Mouse (Mus musculus): ENCODE measurements around the gene Pvalb. TPM values are rescaled to one million over a fixed set of nuclear protein-coding genes. Genes with fewer than 3 reads are reported as not detected.

The Pvalb gene
- polyA plus RNA-seq, 1 experiment from 2014 or later: not detected

GRCm38 (mm10) chr15:78172256-78172898 is 33.8 kb downstream of the Pvalb start:
- Histone ChIP-seq H3K36me3 (no peaks in the 10 kb centered on the region), H3K4me3 (peak overlapping the region; percentile 78), H3K27ac (no peak overlapping the region), H3K4me1 (peaks cover 36% of the 10 kb centered on the region), H3K9me3 (replicated peaks) (no peaks in the 10 kb centered on the region), H3K9ac (peak overlapping the region; percentile 81; the same call in 1 of the 2 replicates), H3K27me3 (replicated peaks) (peaks cover 3% of the 10 kb centered on the region), H3K4me2 (peak overlapping the region; percentile 98)
- WGBS (ENCODE audit: insufficient replicate concordance): 65% methylated on average over 11 of the region's 11 CpGs
- ATAC-seq: no peak

- no peak for ATAC-seq
- H3K4me3 ChIP-seq: no peak overlapping the region
- H3K9ac ChIP-seq: no peak overlapping the region
- WGBS (ENCODE audit: insufficient replicate concordance): 83% methylated on average over 10 of the region's 10 CpGs
- no peaks in the 10 kb centered on the region for H3K9me3 ChIP-seq (replicated peaks)
- no peak overlapping the region for H3K27ac ChIP-seq
- H3K4me1 ChIP-seq: peaks cover 36% of the 10 kb centered on the region
- no peaks in the 10 kb centered on the region for H3K27me3 ChIP-seq (replicated peaks)
- H3K36me3 ChIP-seq: no peaks in the 10 kb centered on the region
- 0 out of 2 replicates have a peak overlapping the region, but pooled peaks have one; percentile 98 for H3K4me2 ChIP-seq
Observed at GRCm38 (mm10) chr15:78171651-78172050, 34.5 kb downstream of the Pvalb start.

- Histone ChIP-seq H3K9ac (no peak overlapping the region), H3K27me3 (replicated peaks) (no peaks in the 10 kb centered on the region), H3K4me2 (no peak overlapping the region), H3K27ac (no peak overlapping the region), H3K4me3 (no peak overlapping the region), H3K9me3 (replicated peaks) (no peaks in the 10 kb centered on the region), H3K36me3 (no peaks in the 10 kb centered on the region), H3K4me1 (peaks cover 35% of the 10 kb centered on the region)
- no peak for ATAC-seq
- WGBS (ENCODE audit: insufficient replicate concordance): 81% methylated on average over 15 of the region's 15 CpGs
Observed at GRCm38 (mm10) chr15:78170708-78171107, 35.5 kb downstream of the Pvalb start.

GRCm38 (mm10) chr15:78169566-78169965 is 36.6 kb downstream of the Pvalb start:
- 63% methylated on average over 11 of the region's 11 CpGs for WGBS (ENCODE audit: insufficient replicate concordance)
- no peak overlapping the region for H3K27ac ChIP-seq
- H3K27me3 ChIP-seq (replicated peaks): no peaks in the 10 kb centered on the region
- ATAC-seq: no peak
- H3K4me2 ChIP-seq: no peak overlapping the region
- no peak overlapping the region for H3K9ac ChIP-seq
- H3K9me3 ChIP-seq (replicated peaks): no peaks in the 10 kb centered on the region
- no peak overlapping the region for H3K4me3 ChIP-seq
- H3K36me3 ChIP-seq: peaks cover 5% of the 10 kb centered on the region; the same call in 1 of the 2 replicates
- peaks cover 23% of the 10 kb centered on the region for H3K4me1 ChIP-seq

- 68% methylated on average over 4 of the region's 4 CpGs for WGBS (ENCODE audit: insufficient replicate concordance)
- H3K36me3 ChIP-seq: peaks cover 21% of the 10 kb centered on the region
- H3K27ac ChIP-seq: no peak overlapping the region
- no peak for ATAC-seq
- H3K27me3 ChIP-seq (replicated peaks): no peaks in the 10 kb centered on the region
- H3K4me3 ChIP-seq: no peak overlapping the region
- no peak overlapping the region for H3K9ac ChIP-seq
- H3K4me1 ChIP-seq: no peaks in the 10 kb centered on the region
- no peaks in the 10 kb centered on the region for H3K9me3 ChIP-seq (replicated peaks)
- no peak overlapping the region for H3K4me2 ChIP-seq
Observed at GRCm38 (mm10) chr15:78165292-78165691, 40.9 kb downstream of the Pvalb start.

GRCm38 (mm10) chr15:78164466-78164865 is 41.7 kb downstream of the Pvalb start:
- no peak overlapping the region for H3K9ac ChIP-seq
- no peaks in the 10 kb centered on the region for H3K9me3 ChIP-seq (replicated peaks)
- H3K27me3 ChIP-seq (replicated peaks): no peaks in the 10 kb centered on the region
- no peak for ATAC-seq
- H3K27ac ChIP-seq: no peak overlapping the region
- WGBS (ENCODE audit: insufficient replicate concordance): 79% methylated on average over 11 of the region's 11 CpGs
- H3K4me2 ChIP-seq: no peak overlapping the region
- no peaks in the 10 kb centered on the region for H3K4me1 ChIP-seq
- H3K4me3 ChIP-seq: no peak overlapping the region
- peaks cover 21% of the 10 kb centered on the region for H3K36me3 ChIP-seq

GRCm38 (mm10) chr15:78161946-78162345 is 44.3 kb downstream of the Pvalb start:
- Histone ChIP-seq H3K27me3 (replicated peaks) (no peaks in the 10 kb centered on the region), H3K4me1 (no peaks in the 10 kb centered on the region), H3K9ac (no peak overlapping the region), H3K4me3 (no peak overlapping the region), H3K4me2 (no peak overlapping the region), H3K9me3 (replicated peaks) (no peaks in the 10 kb centered on the region), H3K27ac (no peak overlapping the region), H3K36me3 (peaks cover 21% of the 10 kb centered on the region)
- no peak for ATAC-seq
- 69% methylated on average over 9 of the region's 9 CpGs for WGBS (ENCODE audit: insufficient replicate concordance)

GRCm38 (mm10) chr15:78158335-78158734 is 47.9 kb downstream of the Pvalb start:
- ATAC-seq: no peak
- 62% methylated on average over 5 of the region's 5 CpGs for WGBS (ENCODE audit: insufficient replicate concordance)
- H3K27ac ChIP-seq: no peak overlapping the region

GRCm38 (mm10) chr15:78157824-78158223 is 48.4 kb downstream of the Pvalb start:
- H3K4me2 ChIP-seq: no peak overlapping the region
- no peak overlapping the region for H3K27ac ChIP-seq
- no peak overlapping the region for H3K4me3 ChIP-seq
- no peaks in the 10 kb centered on the region for H3K4me1 ChIP-seq
- no peak for ATAC-seq
- H3K27me3 ChIP-seq (replicated peaks): 0 out of 2 replicates have a peak, but pooled peaks cover 3% of the 10 kb centered on the region
- no peak overlapping the region for H3K9ac ChIP-seq
- H3K36me3 ChIP-seq: no peaks in the 10 kb centered on the region
- no peaks in the 10 kb centered on the region for H3K9me3 ChIP-seq (replicated peaks)
- 49% methylated on average over 4 of the region's 4 CpGs for WGBS (ENCODE audit: insufficient replicate concordance)

More at GRCm38 (mm10) chr15:78158335-78158734, 47.9 kb downstream of the Pvalb start:
- no peaks in the 10 kb centered on the region for H3K9me3 ChIP-seq (replicated peaks)
- H3K36me3 ChIP-seq: peaks cover 5% of the 10 kb centered on the region
- no peak overlapping the region for H3K9ac ChIP-seq
- H3K4me3 ChIP-seq: no peak overlapping the region
- H3K27me3 ChIP-seq (replicated peaks): 0 out of 2 replicates have a peak, but pooled peaks cover 3% of the 10 kb centered on the region
- no peak overlapping the region for H3K4me2 ChIP-seq
- no peaks in the 10 kb centered on the region for H3K4me1 ChIP-seq

GRCm38 (mm10) chr15:78157330-78157729 is 48.9 kb downstream of the Pvalb start:
- no peaks in the 10 kb centered on the region for H3K36me3 ChIP-seq
- H3K4me1 ChIP-seq: no peaks in the 10 kb centered on the region
- H3K27ac ChIP-seq: no peak overlapping the region
- no peak for ATAC-seq
- WGBS (ENCODE audit: insufficient replicate concordance): 55% methylated on average over 8 of the region's 8 CpGs
- H3K9ac ChIP-seq: no peak overlapping the region
- H3K9me3 ChIP-seq (replicated peaks): no peaks in the 10 kb centered on the region
- 0 out of 2 replicates have a peak, but pooled peaks cover 3% of the 10 kb centered on the region for H3K27me3 ChIP-seq (replicated peaks)
- H3K4me3 ChIP-seq: no peak overlapping the region
- no peak overlapping the region for H3K4me2 ChIP-seq

GRCm38 (mm10) chr15:78155421-78155820 is 50.8 kb downstream of the Pvalb start:
- H3K9ac ChIP-seq: no peak overlapping the region
- H3K36me3 ChIP-seq: no peaks in the 10 kb centered on the region
- H3K9me3 ChIP-seq (replicated peaks): no peaks in the 10 kb centered on the region
- H3K27me3 ChIP-seq (replicated peaks): 0 out of 2 replicates have a peak, but pooled peaks cover 3% of the 10 kb centered on the region
- H3K27ac ChIP-seq: no peak overlapping the region
- no peak for ATAC-seq
- WGBS (ENCODE audit: insufficient replicate concordance): 77% methylated on average over 6 of the region's 6 CpGs
- H3K4me1 ChIP-seq: no peaks in the 10 kb centered on the region
- no peak overlapping the region for H3K4me3 ChIP-seq
- H3K4me2 ChIP-seq: no peak overlapping the region

- Histone ChIP-seq H3K36me3 (no peaks in the 10 kb centered on the region), H3K9ac (no peak overlapping the region), H3K27ac (no peak overlapping the region), H3K9me3 (replicated peaks) (no peaks in the 10 kb centered on the region), H3K27me3 (replicated peaks) (0 out of 2 replicates have a peak, but pooled peaks cover 3% of the 10 kb centered on the region), H3K4me2 (no peak overlapping the region), H3K4me3 (no peak overlapping the region), H3K4me1 (no peaks in the 10 kb centered on the region)
- ATAC-seq: no peak
- WGBS (ENCODE audit: insufficient replicate concordance): 52% methylated on average over 11 of the region's 11 CpGs
Observed at GRCm38 (mm10) chr15:78153045-78153775, 53.0 kb downstream of the Pvalb start.
